Mouse (Mus musculus) forebrain, embryonic 13.5 days (tissue): ENCODE measurements at regions not wholly inside any gene's neighbourhood (a gene's known extent, or its start where the extent isn't known, plus 50 kb on each side); places are given as distances from the start of the nearest gene placed in this dataset.

Source experiments
- ATAC-seq: fragments of 200-750 bp; cut with Nextera tagmentation; 2 replicates; pipeline ENCODE4 v1.8.0; 2017
- H3K27ac ChIP-seq: fragments of 300-500 bp; sonication (generic); 2 replicates; pipeline ENCODE4 v1.5.1; 2015; ENCODE audit warnings: inconsistent platforms, mild to moderate bottlenecking, moderate library complexity
- H3K27me3 ChIP-seq: fragments of 300-500 bp; sonication (generic); 2 replicates; pipeline ENCODE4 v1.6.1; 2015; ENCODE audit warnings: mild to moderate bottlenecking, inconsistent platforms
- H3K36me3 ChIP-seq: fragments of 300-500 bp; sonication (generic); 2 replicates; pipeline ENCODE4 v1.6.1; 2015; ENCODE audit warnings: mild to moderate bottlenecking, inconsistent platforms; ENCODE audit not compliant: poor library complexity, severe bottlenecking
- H3K4me1 ChIP-seq: fragments of 300-500 bp; sonication (generic); 2 replicates; pipeline ENCODE4 v1.6.1; 2015; ENCODE audit warnings: inconsistent platforms
- H3K4me2 ChIP-seq: fragments of 300-500 bp; sonication (generic); 2 replicates; pipeline ENCODE4 v1.6.1; 2015; ENCODE audit warnings: inconsistent platforms, mild to moderate bottlenecking, moderate library complexity
- H3K4me3 ChIP-seq: fragments of 300-500 bp; sonication (generic); 2 replicates; pipeline ENCODE4 v1.5.1; 2015; ENCODE audit warnings: mild to moderate bottlenecking, inconsistent platforms
- H3K9ac ChIP-seq: fragments of 300-500 bp; sonication (generic); 2 replicates; pipeline ENCODE4 v1.6.1; 2015; ENCODE audit warnings: mild to moderate bottlenecking, inconsistent platforms
- H3K9me3 ChIP-seq: fragments of 300-500 bp; sonication (generic); replicated peaks from 2 replicates; pipeline ENCODE4 v1.6.1; 2016; ENCODE audit warnings: inconsistent platforms
- WGBS: fragments of 180-500 bp; shearing (Covaris S2); methylation state at CpG from one replicate; pipeline ENCODE4 v1.1.7; 2015; 5-methylcytosine and 5-hydroxymethylcytosine counted together

DNA sequence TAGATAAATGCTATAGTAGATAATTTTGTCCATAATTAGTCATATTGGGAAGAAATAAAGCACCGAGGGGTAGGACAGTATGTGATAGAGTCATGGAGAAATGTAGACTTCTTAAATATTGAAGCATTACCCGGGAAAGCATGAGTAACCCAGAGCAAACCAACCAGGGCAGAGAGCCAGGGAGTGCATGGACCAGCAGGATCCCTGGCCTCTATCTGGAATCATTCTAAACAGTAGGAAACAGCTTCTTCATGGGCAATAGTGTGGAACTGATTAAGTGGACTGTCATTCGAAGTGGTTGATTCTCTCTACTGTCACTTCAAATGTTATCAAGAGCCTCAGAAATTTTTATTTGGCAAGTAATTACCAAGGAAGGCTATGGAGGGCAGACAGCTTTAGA, 155.4 kb upstream of the Rsrc1 start:
- Histone ChIP-seq H3K9me3 (no peaks in the 10 kb centered on the region), H3K27ac (no peak overlapping the region), H3K4me1 (no peaks in the 10 kb centered on the region), H3K4me3 (no peak overlapping the region), H3K36me3 (no peaks in the 10 kb centered on the region), H3K27me3 (no peaks in the 10 kb centered on the region), H3K4me2 (no peak overlapping the region), H3K9ac (no peak overlapping the region)
- 85% methylated on average over 3 of the region's 3 CpGs for WGBS
- no peak for ATAC-seq
